In genomic region chr5:41762141-41762946, GRCm38 (mm10) we compare ENCODE assay signal across 11 mouse cellular contexts. TPM values are rescaled to one million over a fixed set of nuclear protein-coding genes. Genes with fewer than 3 reads are reported as not detected.
DNase-seq lines count a peak whose midpoint lies in the region; ATAC-seq and TF ChIP-seq lines count a peak whose summit lies in the region.
"Had no signal": no experiment of that assay in that cellular context is flagged by ENCODE, and none has a peak within 500 bp of the region (broad histone marks: within the 10 kb centered on the region; RNA-seq: fewer than 3 reads in every experiment).

No protein-coding gene starts in this region.

- 2% methylated on average over 27 of the region's 27 CpGs for WGBS in forebrain, embryonic 13.5 days
- 4% methylated on average over 27 of the region's 27 CpGs for WGBS in liver, postnatal 0 days (ENCODE audit: insufficient replicate concordance)

- H3K27ac ChIP-seq in forebrain, embryonic 13.5 days = no peak overlapping the region
- H3K27ac ChIP-seq in liver, postnatal 0 days (ENCODE audit: low read depth) = no peak overlapping the region

- no peaks in the 10 kb centered on the region for H3K36me3 ChIP-seq in forebrain, embryonic 13.5 days (ENCODE audit: poor library complexity, severe bottlenecking)
- H3K36me3 ChIP-seq in liver, postnatal 0 days (replicated peaks; ENCODE audit: insufficient read depth, low read length) = no peaks in the 10 kb centered on the region

- H3K4me2 ChIP-seq in forebrain, embryonic 13.5 days = peak overlapping the region; percentile 27
- peak overlapping the region; percentile 22; the same call in 1 of the 2 replicates for H3K4me2 ChIP-seq in liver, postnatal 0 days (ENCODE audit: low read depth, low read length)

- H3K9me3 ChIP-seq in forebrain, embryonic 13.5 days (replicated peaks) = no peaks in the 10 kb centered on the region
- H3K9me3 ChIP-seq in liver, postnatal 0 days (ENCODE audit: low read length) = no peaks in the 10 kb centered on the region

- TF ChIP-seq CTCF in liver, postnatal 0 days (IDR thresholded peaks at IDR 0.05; ENCODE audit: low read depth) = no peak

- no peak for DNase-seq in frontal cortex, adult 2 months (ENCODE audit: extremely low spot score in 1 of 2, low spot score in 1 of 2)
- peak; percentile 28 to 34 for DNase-seq in B cell, adult 2 months
- no peak for DNase-seq in liver, postnatal 0 days
- no peak for DNase-seq in adrenal gland, postnatal 14 days
- DNase-seq in left cerebral cortex, adult 18-20 months (ENCODE audit: low spot score in 2 of 2) = no peak
- DNase-seq in urinary bladder, postnatal 4 days (ENCODE audit: low spot score in 2 of 2) = no peak
- DNase-seq: adrenal gland, postnatal 25 days; gastrocnemius, postnatal 36 days; lung, postnatal 10 days had no signal

- H3K27me3 ChIP-seq in forebrain, embryonic 13.5 days = peaks cover 96% of the 10 kb centered on the region
- H3K27me3 ChIP-seq in liver, postnatal 0 days (ENCODE audit: insufficient read depth, low read length) = peaks cover 93% of the 10 kb centered on the region

- peak; percentile 15; the same call in 1 of the 2 replicates for ATAC-seq in frontal cortex, adult (ENCODE audit: low TSS enrichment)
- ATAC-seq in forebrain, embryonic 13.5 days = no peak
- ATAC-seq in liver, postnatal 0 days = no peak

- no peak for TF ChIP-seq EP300 in liver, postnatal 0 days (IDR thresholded peaks at IDR 0.05; ENCODE audit: low read depth)

- peak overlapping the region; percentile 17; the same call in 1 of the 2 replicates for H3K4me3 ChIP-seq in forebrain, embryonic 13.5 days
- no peak overlapping the region for H3K4me3 ChIP-seq in liver, postnatal 0 days (ENCODE audit: low read depth, low read length)

- H3K9ac ChIP-seq in forebrain, embryonic 13.5 days = no peak overlapping the region
- H3K9ac ChIP-seq in liver, postnatal 0 days (replicated peaks) = no peak overlapping the region

- peaks cover 29% of the 10 kb centered on the region for H3K4me1 ChIP-seq in forebrain, embryonic 13.5 days
- H3K4me1 ChIP-seq in liver, postnatal 0 days (ENCODE audit: insufficient read depth) = 0 out of 2 replicates have a peak, but pooled peaks cover 5% of the 10 kb centered on the region

RNA-seq across cellular contexts. Expression of gene Nkx3-2, which starts 2.0 kb away (rescaled TPM):
- not detected in 2 replicates for polyA plus RNA-seq in frontal cortex, adult 2 months (2012; rRNA removed)
- not detected in 2 replicates for polyA plus RNA-seq in forebrain, embryonic 13.5 days (2015; fragmentation: Nextera tagmentation; extraction: Ambion mirVana)
- polyA plus RNA-seq in liver, postnatal 0 days (2015; fragmentation: Nextera tagmentation; extraction: Ambion mirVana) = not detected in 2 replicates
- not detected in 2 replicates for total RNA-seq in adrenal gland, postnatal 14 days (2021)
- not detected for total RNA-seq in left cerebral cortex, adult 18-20 months (2021)
- total RNA-seq: adrenal gland, postnatal 25 days; gastrocnemius, postnatal 36 days had no signal

RNA-seq across cellular contexts. Expression of gene Rab28, which starts 54.4 kb away (rescaled TPM):
- polyA plus RNA-seq in frontal cortex, adult 2 months (2012; rRNA removed) = 71.4 and 82.0 TPM in 2 replicates
- polyA plus RNA-seq in forebrain, embryonic 13.5 days (2015; fragmentation: Nextera tagmentation; extraction: Ambion mirVana) = 84.4 and 85.7 TPM in 2 replicates
- polyA plus RNA-seq in liver, postnatal 0 days (2015; fragmentation: Nextera tagmentation; extraction: Ambion mirVana) = 22.5 and 25.9 TPM in 2 replicates
- 41.7 and 48.6 TPM in 2 replicates for total RNA-seq in adrenal gland, postnatal 14 days (2021)
- 10 to 100 TPM; 83.9 to 85.6 TPM for total RNA-seq in left cerebral cortex, adult 18-20 months (2021)

Comparison
In these comparisons a context has a peak if more than half of its experiments do, and no peak if none do; other contexts are left out.
1. DNase-seq: peak in B cell, adult 2 months (2 of 2); none in frontal cortex, adult 2 months (0 of 2), liver, postnatal 0 days (single experiment), adrenal gland, postnatal 14 days (single experiment), left cerebral cortex, adult 18-20 months (0 of 2) and urinary bladder, postnatal 4 days (0 of 2).